Mouse (Mus musculus) midbrain, embryonic 14.5 days (tissue): ENCODE data around the gene Kif3a. TPM values are rescaled to one million over a fixed set of nuclear protein-coding genes. Genes with fewer than 3 reads are reported as not detected.

Source experiments
- ATAC-seq: fragments of 200-750 bp; cut with Nextera tagmentation; 2 replicates; pipeline ENCODE4 v1.8.0; 2017; ENCODE audit warnings: moderate number of reproducible peaks, moderate library complexity; ENCODE audit not compliant: low FRiP score, low TSS enrichment
- DNase-seq: peaks from one replicate; pipeline ENCODE4 v3.0.0-alpha.2; 2015
- H3K27ac ChIP-seq: fragments of 300-500 bp; sonication (generic); replicated peaks from 2 replicates; pipeline ENCODE4 v1.5.1; 2014; ENCODE audit warnings: mild to moderate bottlenecking, low read depth, low read length, moderate library complexity
- H3K27me3 ChIP-seq: fragments of 300-500 bp; sonication (generic); 2 replicates; pipeline ENCODE4 v1.6.1; 2014; ENCODE audit warnings: low read length, control low read depth, mixed read lengths; ENCODE audit not compliant: control insufficient read depth, insufficient read depth
- H3K36me3 ChIP-seq: fragments of 300-500 bp; sonication (generic); 2 replicates; pipeline ENCODE4 v1.6.1; 2014; ENCODE audit warnings: low read length, control low read depth; ENCODE audit not compliant: control insufficient read depth, insufficient read depth
- H3K4me1 ChIP-seq: fragments of 300-500 bp; sonication (generic); 2 replicates; pipeline ENCODE4 v1.6.1; 2014; ENCODE audit warnings: mild to moderate bottlenecking, antibody characterized with exemption, low read length, control low read depth; ENCODE audit not compliant: control insufficient read depth, insufficient read depth
- H3K4me2 ChIP-seq: fragments of 300-500 bp; sonication (generic); 2 replicates; pipeline ENCODE4 v1.6.1; 2014; ENCODE audit warnings: mild to moderate bottlenecking, low read length, moderate library complexity
- H3K4me3 ChIP-seq: fragments of 300-500 bp; sonication (generic); replicated peaks from 2 replicates; pipeline ENCODE4 v1.5.1; 2014; ENCODE audit warnings: low read depth, low read length
- H3K9ac ChIP-seq: fragments of 300-500 bp; sonication (generic); replicated peaks from 2 replicates; pipeline ENCODE4 v1.6.1; 2014; ENCODE audit warnings: mild to moderate bottlenecking, low read length, moderate library complexity
- H3K9me3 ChIP-seq: fragments of 300-500 bp; sonication (generic); 2 replicates; pipeline ENCODE4 v1.6.1; 2016; ENCODE audit warnings: low read length, control low read depth, mixed read lengths; ENCODE audit not compliant: control insufficient read depth
- WGBS: fragments of 180-500 bp; shearing (Covaris S2); extraction: QIAGEN DNeasy Blood & Tissue Kit; methylation state at CpG from one replicate; pipeline ENCODE4 v1.1.7; 2014; 5-methylcytosine and 5-hydroxymethylcytosine counted together
- polyA plus RNA-seq: library from polyadenylated mRNA; unstranded; fragments of >200 nt; fragmentation: Nextera tagmentation; extraction: Ambion mirVana; gene quantifications from 2 replicates; pipeline ENCODE4 v1.2.1, GENCODE M21; 2014

The Kif3a gene
- polyA plus RNA-seq, 1 experiment from 2014 or later: 301 TPM

DNA sequence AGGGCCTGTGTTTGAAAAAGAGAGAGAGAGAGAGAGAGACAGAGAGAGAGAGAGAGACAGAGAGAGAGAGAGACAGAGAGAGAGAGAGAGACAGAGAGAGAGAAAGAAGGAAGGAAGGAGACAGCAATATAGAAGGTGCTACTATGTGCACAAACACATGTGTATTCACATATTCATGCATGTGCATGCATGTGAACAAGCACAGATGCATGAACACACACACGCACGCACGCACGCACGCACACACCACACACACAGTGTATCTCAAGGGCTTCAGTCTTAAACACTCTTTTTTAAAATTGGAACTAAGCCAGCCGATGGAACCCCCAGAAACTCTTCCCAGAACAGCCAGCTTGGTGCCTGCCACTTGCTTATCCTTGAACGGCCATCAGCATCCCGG, 48.4 kb downstream of the Kif3a start:
- Histone ChIP-seq H3K9me3 (no peaks in the 10 kb centered on the region), H3K9ac (no peak overlapping the region), H3K27me3 (no peaks in the 10 kb centered on the region), H3K4me3 (no peak overlapping the region), H3K4me1 (no peaks in the 10 kb centered on the region), H3K27ac (no peak overlapping the region), H3K36me3 (no peaks in the 10 kb centered on the region), H3K4me2 (no peak overlapping the region)
- WGBS: 94% methylated on average over 8 of the region's 8 CpGs
- ATAC-seq: no peak
- DNase-seq: no peak

DNA sequence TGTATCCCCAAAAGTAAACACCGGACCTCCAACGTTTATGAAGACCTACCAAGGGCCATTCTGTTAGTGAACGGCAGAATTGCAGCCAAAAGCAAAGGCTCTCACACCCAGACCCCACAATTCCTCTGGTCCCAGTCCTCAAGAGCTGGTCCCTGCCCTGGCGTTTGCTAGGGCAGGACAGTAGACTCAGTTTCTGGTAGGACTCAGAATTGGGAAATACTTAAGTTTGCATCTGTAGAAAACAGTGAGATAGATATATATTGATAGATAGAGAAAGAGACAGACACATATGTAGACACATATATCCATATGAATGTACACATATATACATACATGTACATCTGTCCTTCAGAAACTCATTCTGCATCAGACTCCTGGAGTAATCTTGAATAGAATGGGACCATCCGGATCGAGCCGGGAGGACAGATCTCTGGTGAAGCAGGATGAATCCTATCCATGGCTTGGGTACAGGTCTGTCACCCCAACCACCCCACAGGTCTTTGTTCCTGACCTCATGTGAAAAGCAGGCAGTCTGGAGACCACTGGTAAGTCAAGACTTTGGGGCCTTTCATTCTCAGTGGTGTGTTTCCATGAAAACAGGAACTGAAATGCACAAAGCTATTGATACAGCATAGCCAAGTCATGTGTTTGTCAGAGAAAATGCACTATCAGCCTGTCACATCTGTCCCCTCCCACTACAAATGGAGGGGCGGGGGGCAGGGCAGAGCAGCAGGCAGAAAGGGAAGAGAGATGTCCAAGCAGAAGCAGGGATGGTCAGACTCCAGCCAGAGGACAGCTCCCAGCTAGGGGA, 49.8 kb downstream of the Kif3a start:
- Histone ChIP-seq H3K9ac (no peak overlapping the region), H3K27me3 (no peaks in the 10 kb centered on the region), H3K4me1 (no peaks in the 10 kb centered on the region), H3K9me3 (no peaks in the 10 kb centered on the region), H3K4me3 (no peak overlapping the region), H3K4me2 (no peak overlapping the region), H3K27ac (no peak overlapping the region), H3K36me3 (no peaks in the 10 kb centered on the region)
- ATAC-seq (no peak), DNase-seq (no peak)
- 83% methylated on average over 8 of the region's 8 CpGs for WGBS

- H3K27me3 ChIP-seq: no peaks in the 10 kb centered on the region
- H3K9me3 ChIP-seq: no peaks in the 10 kb centered on the region
- DNase-seq: no peak
- H3K4me1 ChIP-seq: no peaks in the 10 kb centered on the region
- WGBS: 55% methylated on average over 4 of the region's 4 CpGs
- H3K4me3 ChIP-seq: no peak overlapping the region
- H3K27ac ChIP-seq: no peak overlapping the region
- no peaks in the 10 kb centered on the region for H3K36me3 ChIP-seq
- H3K4me2 ChIP-seq: no peak overlapping the region
- ATAC-seq: no peak
- H3K9ac ChIP-seq: no peak overlapping the region
These were observed 50.5 kb downstream of the Kif3a start for GRCm38 (mm10) chr11:53617562-53618109.

DNA sequence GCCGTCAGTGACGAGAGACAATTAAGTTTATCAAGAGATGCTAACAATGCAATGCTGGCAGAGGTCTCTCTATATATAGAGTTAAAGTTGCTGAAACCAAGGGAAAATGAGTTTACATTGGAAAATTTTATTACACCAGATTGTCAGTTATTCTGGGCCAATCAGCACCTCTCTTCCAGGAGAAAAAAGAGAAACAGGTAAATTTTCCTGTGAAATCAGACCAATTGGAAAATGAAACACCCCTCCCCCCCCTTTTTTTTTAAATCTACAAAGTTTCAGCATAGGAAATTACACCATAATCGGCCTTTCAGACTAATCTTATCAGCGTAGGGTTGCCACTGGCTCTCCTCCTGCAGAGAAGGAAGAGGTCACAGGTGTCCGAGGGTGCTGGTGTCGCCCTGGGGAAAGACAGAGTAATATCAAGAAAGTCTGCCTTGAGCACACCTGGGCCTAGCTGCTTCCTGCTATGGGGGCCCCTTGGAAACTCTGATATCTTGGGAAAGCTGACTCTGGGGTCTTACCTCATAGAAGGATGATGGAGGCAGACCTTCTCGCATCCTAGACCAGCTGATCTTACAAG, 51.5 kb downstream of the Kif3a start, which contains the start of gene Il4:
Gene Il4, minus strand, starts transcription at position 51 of the 580 bp plus-strand sequence.
- Histone ChIP-seq H3K4me3 (no peak within 1 kb of the TSS), H3K4me2 (no peak within 1 kb of the TSS), H3K9me3 (no peaks in the 10 kb centered on the region), H3K4me1 (no peaks in the 10 kb centered on the region), H3K9ac (no peak within 1 kb of the TSS), H3K36me3 (no peaks in the 10 kb centered on the region), H3K27ac (no peak within 1 kb of the TSS), H3K27me3 (no peaks in the 10 kb centered on the region)
- WGBS: 83% methylated on average over 7 of the region's 7 CpGs
- ATAC-seq (no peak), DNase-seq (no peak)

DNA sequence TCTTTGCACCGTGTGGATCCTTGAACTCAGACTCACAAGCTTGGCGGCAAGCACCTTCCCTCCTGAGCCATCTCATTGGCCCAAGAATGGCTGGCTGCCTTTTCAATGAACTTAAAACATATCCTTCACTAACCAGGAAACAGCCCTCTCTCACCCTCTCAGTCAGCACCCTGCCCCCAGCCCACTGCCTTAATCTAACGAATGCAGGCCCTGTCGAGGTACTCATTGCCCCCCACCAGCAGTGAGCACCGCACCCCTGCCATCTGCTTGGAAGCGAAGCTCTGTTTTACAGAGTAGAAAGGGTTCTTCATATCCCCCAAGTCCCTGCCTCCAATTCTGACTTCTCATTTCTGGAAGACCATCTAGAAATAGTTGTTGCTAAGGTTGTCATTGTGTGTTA, 52.2 kb downstream of the Kif3a start:
- H3K4me3 ChIP-seq: no peak overlapping the region
- 75% methylated on average over 6 of the region's 6 CpGs for WGBS

GRCm38 (mm10) chr11:53620094-53620493, 52.9 kb downstream of the Kif3a start:
- H3K9me3 ChIP-seq: no peaks in the 10 kb centered on the region
- no peaks in the 10 kb centered on the region for H3K36me3 ChIP-seq
- ATAC-seq (no peak), DNase-seq (no peak)
- H3K27me3 ChIP-seq: no peaks in the 10 kb centered on the region
- 90% methylated on average over 4 of the region's 4 CpGs for WGBS
- H3K9ac ChIP-seq: no peak overlapping the region
- H3K4me3 ChIP-seq: no peak overlapping the region
- no peak overlapping the region for H3K27ac ChIP-seq
- H3K4me2 ChIP-seq: no peak overlapping the region
- no peaks in the 10 kb centered on the region for H3K4me1 ChIP-seq

More for the DNA sequence above, 52.2 kb downstream of the Kif3a start:
- no peak overlapping the region for H3K9ac ChIP-seq
- H3K27me3 ChIP-seq: no peaks in the 10 kb centered on the region
- no peaks in the 10 kb centered on the region for H3K36me3 ChIP-seq
- no peak overlapping the region for H3K27ac ChIP-seq
- H3K9me3 ChIP-seq: no peaks in the 10 kb centered on the region
- no peak for DNase-seq
- no peak overlapping the region for H3K4me2 ChIP-seq
- H3K4me1 ChIP-seq: no peaks in the 10 kb centered on the region
- ATAC-seq: no peak

GRCm38 (mm10) chr11:53621582-53622439, 54.6 kb downstream of the Kif3a start:
- DNase-seq: no peak
- Histone ChIP-seq H3K27ac (no peak overlapping the region), H3K4me1 (no peaks in the 10 kb centered on the region), H3K36me3 (no peaks in the 10 kb centered on the region), H3K4me3 (no peak overlapping the region), H3K9me3 (no peaks in the 10 kb centered on the region), H3K9ac (no peak overlapping the region), H3K27me3 (no peaks in the 10 kb centered on the region), H3K4me2 (no peak overlapping the region)
- WGBS: 89% methylated on average over 11 of the region's 11 CpGs
- ATAC-seq: no peak

GRCm38 (mm10) chr11:53622440-53622806, 55.2 kb downstream of the Kif3a start:
- Histone ChIP-seq H3K4me2 (no peak overlapping the region), H3K27me3 (no peaks in the 10 kb centered on the region), H3K36me3 (no peaks in the 10 kb centered on the region), H3K4me1 (no peaks in the 10 kb centered on the region), H3K4me3 (no peak overlapping the region), H3K9ac (no peak overlapping the region), H3K27ac (no peak overlapping the region), H3K9me3 (no peaks in the 10 kb centered on the region)
- DNase-seq (no peak), ATAC-seq (no peak)
- 78% methylated on average over 6 of the region's 6 CpGs for WGBS
